Mouse (Mus musculus) left cerebral cortex, postnatal 10 days (tissue): Measurements from ENCODE around the gene Zfp639. TPM values are rescaled to one million over a fixed set of nuclear protein-coding genes. Genes with fewer than 3 reads are reported as not detected.

ENCODE experiments used
- DNase-seq, 2 experiments: peaks; one replicate each; pipeline ENCODE4 v3.0.0; 2021 to 2022; ENCODE audit warnings: low spot score in 2 of 2, mixed read lengths in 1 of 2; ENCODE audit errors: extremely low spot score in 1 of 2
- intact Hi-C: fragments of 180-260 bp; cut with DNase I; formaldehyde crosslinking; loops from one replicate; pipeline ENCODE4 v1.15.1; 2025
- total RNA-seq, 2 experiments: library from RNA; stranded (reverse); gene quantifications; 2 replicates each; pipeline ENCODE4 v1.2.3; 2021

Zfp639 gene
- total RNA-seq, 2 experiments from 2014 or later = 41.9 to 42.9 TPM

DNA sequence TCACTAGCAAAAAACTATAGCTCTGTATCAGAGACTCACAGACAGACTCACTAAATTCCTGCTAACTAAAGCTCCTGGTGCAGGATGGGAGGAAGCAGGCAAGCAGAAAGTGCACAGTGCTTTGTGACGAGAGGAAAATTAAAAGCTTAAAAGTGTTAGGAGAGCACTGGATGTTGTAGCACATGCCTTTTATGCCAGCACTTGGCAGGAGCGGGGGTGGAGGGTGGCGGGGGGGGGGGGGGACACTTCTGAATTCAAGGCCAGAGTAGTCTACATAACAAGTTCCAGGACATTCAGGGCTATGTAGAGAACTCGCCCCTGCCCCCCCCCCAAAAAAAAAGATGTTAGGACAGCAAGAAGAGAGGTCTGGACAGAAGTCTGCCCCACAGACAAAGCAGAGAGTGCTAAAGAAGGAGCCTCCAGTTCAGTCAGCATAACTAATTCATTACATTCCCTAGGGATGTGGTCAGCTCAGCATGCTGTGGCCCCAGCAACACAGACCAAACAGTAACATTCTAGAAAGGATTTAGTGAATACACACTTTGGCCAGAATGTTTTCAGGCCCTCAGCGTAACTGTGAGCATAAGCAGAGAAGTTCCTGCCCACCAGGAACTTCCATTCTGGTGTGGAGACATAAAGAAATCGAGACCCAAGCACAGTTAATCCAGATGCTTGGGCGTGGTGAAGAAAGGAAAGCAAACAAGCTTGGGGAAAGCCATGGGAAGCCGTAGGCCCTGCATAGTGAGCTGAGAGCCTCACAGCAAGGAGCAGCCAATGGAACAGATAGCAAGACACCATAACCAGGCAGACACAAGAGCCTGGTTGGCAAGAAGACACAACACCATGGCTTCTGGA is 14.0 kb upstream of the Zfp639 start:
- intact Hi-C loops = no loop called here
- peak in 1 of 2 experiments; percentile 18 for DNase-seq

DNA sequence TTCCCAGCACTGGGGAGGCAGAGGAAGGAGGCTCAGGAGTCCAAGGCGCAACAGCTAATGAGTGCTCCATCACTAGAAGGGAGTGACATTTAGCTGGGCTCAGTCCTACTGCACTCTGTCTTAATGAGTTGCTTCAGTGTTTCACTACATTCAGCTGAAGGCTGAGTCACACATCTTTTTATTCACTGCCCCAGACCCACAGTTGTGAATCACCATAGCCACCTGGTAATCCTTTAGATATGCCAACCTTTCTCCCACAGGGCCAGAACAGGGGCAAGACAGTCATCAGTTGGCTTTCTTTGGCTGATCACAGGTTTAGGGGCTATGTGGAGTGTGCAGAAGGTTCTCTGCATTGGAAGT is 13.4 kb upstream of the Zfp639 start:
- peak in 1 of 2 experiments; percentile 1 for DNase-seq
- intact Hi-C loops = no loop called here

DNA sequence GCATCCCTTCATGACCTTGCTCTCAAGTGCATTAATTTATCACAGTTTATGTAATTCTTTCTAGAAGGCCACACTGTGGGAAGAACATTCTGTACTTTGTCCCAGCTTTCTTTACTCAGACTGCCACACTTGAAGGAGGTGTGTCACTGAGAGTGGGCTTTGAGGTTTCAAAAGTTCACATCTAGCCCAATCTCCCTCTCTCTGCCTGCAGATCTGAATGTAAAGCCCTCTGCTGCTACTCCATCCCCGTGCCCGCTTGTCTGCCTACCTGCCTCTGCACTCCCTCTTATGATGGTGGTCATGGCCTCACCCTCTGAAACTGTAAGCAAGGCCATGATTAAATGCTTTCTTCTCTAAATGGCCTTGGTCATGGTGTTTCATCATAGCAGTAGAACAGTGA is 9.7 kb upstream of the Zfp639 start:
- no peak for DNase-seq
- intact Hi-C loops = no loop called here

DNA sequence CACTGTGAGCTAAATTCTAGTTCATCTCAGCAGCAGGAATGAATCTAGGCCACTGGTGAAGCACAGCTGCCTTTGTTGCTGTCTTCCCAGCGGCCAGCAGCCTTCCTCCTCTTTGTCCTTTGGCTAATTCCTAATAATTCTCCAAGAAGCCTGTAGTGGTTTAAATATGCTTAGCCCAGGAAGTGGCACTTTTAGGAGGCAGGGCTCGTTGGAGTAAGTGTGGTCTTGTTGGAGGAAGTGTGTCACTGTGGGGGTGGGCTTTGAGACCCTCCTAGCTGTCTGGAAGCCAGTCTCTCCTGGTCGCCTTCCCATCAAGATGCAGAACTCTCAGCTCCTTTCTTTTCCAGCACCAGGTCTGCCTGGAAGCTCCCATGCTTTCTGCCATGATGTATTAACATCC is 4.2 kb upstream of the Zfp639 start:
- DNase-seq = no peak
- intact Hi-C loops = loop anchor here (5.0 kb wide), 1 partner anchor 714 kb away; no protein-coding TSS in a partner anchor

DNA sequence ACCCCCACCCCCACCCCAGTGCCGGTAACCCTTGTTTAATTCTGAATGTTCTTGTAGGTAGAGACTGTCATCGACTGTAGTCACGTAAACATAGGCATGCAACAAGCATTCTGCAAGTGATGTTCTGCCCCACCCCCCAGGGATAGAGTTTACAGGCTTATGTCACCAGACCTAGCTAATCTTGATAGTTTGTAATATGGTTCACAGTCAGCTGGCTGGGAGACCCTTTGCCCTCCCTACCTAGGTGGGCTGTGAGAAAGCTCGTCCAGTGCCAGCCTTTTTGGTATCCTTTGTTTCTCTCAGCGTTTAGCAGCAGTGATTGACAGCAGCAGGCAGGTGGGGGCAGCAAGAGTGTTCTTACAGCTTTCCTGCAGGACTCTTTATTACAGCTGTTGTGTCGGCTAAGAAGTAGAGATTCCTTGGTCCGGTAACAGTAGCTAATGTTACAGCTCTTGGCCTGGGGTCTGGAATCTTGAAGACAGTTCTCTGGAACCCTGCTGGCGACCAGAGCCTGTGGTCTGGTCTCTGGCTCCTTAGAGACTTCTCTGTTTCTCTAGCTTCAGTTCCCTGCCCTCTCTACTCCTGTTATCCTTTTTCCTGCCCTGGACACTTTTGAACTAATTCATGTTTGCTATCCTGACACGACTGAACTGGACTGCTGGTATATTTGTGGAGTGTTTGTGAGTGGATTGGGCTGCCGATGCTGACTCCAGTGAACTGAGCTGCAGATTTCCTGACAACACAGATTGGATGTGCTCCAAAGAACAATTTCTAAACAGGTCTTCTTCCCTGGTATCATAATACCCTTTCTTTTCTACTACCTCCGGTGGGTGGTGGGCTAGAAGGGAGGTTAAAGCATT is 3.5 kb upstream of the Zfp639 start:
- no peak for DNase-seq
- intact Hi-C loops = loop anchor here (5.0 kb wide), 1 partner anchor 714 kb away; no protein-coding TSS in a partner anchor

DNA sequence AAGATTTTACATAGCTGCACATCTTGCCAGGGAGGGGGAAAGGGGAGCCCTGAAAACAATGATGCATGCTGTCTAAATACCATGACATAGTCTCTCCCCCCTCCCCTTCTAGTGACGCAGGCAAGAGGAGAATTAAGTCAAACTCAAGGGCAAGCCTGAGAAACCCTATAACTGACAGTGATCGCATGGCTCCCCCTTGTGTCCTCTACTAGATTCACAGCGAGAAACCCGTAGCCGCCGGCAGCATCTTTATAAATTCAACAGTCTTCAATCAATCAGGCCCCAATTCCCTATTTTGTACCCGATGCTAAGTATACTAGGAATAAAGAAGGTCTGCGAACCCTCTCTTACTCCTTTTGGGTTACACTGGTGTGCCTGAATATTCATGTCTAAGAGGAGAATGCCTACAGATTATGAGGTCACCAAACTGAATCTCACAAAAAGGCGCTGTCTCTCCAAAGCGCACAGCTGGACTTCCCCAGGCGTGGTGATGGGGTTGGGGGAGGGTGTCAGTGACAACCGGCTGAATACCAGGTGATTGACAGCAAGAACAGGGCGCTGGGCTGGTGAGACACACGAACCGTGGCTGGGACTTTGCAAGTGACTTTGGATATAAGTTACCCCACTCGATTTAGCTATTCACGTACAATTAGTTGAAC is 1.3 kb upstream of the Zfp639 start:
- intact Hi-C loops = loop anchor here (1.0 to 5.0 kb wide), 2 partner anchors 175 to 716 kb away; no protein-coding TSS in a partner anchor
- peak; percentile 68 to 75 for DNase-seq

DNA sequence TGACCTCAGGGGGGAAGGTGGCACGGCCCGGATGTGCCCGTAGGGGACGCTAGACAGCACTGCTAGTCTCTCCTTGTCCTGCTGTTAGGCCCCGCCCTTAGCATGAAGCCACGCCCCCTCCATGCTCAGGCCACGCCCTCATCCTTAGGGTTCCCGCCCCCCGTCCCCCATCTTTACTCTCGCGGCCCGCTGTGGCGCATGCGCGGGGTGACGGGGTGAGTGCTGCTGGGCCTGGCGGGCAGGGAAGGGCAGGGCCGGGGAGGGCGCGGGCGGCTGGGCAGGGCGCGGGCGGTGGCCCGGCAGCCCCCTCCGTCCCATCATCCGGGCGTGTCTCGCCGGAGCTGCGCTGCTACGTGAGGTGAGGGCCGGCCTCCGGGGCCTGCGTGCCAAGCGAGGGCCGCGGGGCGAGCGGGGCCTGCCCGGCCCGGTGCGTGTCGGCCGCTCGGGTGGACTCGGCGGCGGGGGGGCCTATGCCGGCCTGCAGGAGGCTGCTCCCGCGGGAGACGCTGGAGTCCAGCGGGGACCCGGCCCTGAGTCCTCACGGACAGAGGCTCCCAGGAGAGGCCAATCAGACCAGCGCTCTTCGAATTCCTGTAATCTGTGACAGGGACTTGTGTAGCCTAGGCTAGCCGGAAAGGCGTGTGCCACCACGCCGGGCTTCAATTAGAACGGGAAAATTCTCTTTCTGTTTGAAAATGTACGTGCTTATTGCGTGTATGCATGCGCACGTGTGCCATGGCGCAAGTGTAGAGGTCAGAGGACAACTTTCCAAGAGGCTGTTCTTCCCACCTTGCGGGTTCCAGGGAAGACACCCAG is 524 bp downstream of the Zfp639 start:
- DNase-seq = peak; percentile 87 to 96
- intact Hi-C loops = loop anchor here (10.0 kb wide), 1 partner anchor 116 kb away; the partner anchor contains the start of gene Pik3ca

DNA sequence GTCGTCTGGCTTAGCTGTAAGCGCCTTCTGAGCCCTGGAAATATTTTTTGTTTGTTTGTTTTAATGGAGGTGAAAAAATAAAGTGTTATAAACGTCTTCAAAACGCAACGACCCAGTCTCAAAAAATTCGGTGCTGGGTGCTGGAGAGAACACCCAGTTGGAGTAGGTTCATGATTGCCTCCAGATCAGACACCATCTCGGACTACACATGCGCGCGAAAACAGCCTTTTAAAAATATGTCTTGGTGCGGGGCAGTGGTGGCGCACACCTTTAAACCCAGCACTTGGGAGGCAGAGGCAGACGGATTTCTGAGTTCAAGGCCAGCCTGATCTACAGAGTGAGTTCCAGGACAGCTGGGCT is 1.1 kb downstream of the Zfp639 start:
- DNase-seq = no peak
- intact Hi-C loops = loop anchor here (10.0 kb wide), 1 partner anchor 116 kb away; the partner anchor contains the start of gene Pik3ca

DNA sequence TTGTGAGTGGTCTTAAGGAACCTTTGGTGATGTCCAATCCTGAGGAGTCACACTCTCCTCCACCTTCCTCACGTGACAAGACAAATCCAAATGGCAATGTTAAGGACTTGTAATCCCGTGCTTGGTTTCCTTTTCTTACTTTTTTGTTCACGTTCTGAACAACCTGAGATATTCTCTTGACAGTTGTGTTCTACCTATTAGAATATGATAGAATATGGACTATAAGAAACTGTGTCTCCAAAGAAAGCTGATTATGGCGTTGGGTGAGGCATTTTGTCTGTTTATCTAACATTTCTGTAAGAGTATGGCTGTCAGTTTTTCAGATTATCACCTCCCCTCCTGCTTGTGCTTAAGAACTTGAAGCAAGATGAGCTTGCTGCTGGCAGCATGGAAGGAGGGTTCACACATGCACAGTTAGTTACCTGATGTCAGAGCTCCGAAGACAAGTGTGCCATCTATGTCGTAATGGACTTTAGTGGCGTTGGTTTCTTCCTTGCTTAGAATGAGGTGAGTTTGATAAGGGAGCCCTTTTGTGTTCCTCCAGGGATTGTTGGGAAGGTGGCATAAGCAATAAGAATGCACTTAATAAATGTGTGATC is 2.7 kb downstream of the Zfp639 start:
- DNase-seq = no peak
- intact Hi-C loops = loop anchor here (10.0 kb wide), 1 partner anchor 118 kb away; the partner anchor contains the start of gene Pik3ca

DNA sequence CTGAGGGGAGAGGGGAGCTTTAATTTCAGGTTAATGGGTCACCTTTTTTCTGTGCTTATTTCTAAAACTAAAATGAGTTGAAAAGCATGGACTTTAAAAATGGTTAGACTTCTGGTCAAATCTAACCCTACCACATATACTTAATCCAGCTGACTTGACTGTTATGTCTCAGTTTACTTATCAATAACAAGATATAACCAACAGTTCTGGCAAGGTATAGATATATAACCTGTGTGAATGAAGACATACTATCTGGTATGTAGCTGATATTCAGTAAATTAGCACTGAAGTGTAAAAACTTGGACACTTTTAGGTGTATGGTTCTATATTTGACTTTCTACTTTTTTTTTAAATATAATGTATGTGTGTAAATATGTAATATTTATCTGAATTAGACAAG is 3.5 kb downstream of the Zfp639 start:
- intact Hi-C loops = loop anchor here (10.0 kb wide), 1 partner anchor 119 kb away; the partner anchor contains the start of gene Pik3ca
- no peak for DNase-seq

DNA sequence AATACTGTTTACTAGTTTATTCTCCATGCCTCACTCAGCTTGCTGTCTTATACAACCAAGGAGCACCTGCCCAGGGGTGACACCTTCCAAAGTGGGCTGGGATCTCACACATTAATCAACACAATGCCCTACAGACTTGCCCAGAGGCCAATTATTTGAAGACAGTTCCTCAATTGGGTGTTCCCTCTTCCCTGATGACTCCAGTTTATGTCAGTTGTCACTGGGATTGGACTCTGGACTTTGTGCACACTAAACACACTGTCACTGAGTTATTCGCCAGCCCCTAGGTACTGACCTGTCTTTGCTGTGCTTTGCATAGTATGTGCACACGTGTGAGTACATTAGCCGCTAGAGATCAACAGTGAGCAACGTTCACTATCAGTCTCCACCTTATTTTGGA is 17.1 kb downstream of the Zfp639 start:
- intact Hi-C loops = no loop called here
- no peak for DNase-seq

DNA sequence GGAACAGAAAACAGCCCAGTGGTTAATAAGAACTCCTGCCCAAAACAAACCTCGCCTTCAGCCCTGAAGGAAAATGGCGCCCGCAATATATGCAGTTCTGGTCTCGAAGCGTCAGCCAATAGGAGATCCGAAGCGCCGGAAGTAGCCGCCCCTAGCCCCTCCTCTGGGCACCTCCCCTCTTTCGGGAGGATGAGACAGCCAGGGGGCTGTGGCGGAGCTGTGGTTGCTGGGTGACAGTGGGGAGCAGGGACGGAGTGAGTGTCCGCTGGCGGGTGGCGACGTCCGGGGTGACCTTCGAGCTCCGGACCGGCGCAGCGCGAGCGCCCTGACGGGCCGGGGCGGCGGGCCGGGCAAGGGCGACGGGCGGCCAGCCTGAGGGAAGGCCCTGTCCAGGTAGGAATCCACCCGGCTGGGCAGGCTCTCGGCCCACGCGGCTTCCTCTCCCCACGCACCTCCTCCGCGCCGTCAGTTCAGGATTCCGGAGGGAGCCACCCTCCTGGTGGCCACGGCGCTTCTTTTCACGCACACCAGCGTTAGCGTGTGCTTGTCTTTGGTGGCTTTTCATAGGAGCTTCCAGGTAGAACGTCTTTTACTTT is 19.3 kb downstream of the Zfp639 start, which contains the start of gene Mfn1:
Gene Mfn1 (plus strand): TSS at position 163 of the 596 bp plus-strand sequence.
- intact Hi-C loops = no loop called here
- DNase-seq = peak; percentile 93 to 95

DNA sequence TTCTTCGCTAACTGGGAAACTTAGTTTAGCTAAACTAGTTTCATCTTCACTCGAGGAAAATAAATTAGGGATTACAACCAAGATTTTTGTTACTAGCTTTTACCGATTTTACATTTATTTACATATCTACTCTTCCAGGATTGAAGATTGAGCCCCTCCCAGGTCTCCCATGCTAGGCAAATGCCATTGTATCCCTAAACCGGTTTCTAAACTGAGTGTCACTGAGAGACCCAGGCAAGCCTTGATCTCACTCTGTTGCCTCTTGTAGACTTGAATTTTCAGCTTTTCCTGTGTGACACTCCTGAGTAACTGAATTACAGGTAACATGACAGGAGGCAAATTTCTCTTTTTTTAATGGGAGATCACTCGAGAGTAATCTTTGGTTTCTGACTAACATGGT is 20.0 kb downstream of the Zfp639 start:
- no peak for DNase-seq
- intact Hi-C loops = no loop called here

DNA sequence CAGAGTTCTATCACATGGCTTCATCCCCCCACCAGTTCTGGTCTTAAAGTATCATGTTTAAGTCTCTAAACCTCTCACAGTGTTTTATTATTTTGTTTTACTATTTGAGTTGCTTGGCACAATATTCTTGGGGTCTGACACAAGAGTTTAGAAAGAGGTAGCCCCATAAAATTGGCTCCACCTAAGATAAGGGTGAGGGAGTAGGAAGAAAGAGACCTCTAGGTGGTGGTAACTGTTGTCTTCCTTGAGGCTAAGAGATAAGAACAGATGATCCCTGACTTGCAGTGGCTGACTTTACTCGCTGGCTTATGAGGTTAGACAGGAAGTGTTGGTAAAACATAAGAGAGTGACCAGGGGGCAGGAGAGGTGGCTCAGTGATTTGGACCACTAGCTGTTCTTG is 25.6 kb downstream of the Zfp639 start:
- intact Hi-C loops = no loop called here
- no peak for DNase-seq

DNA sequence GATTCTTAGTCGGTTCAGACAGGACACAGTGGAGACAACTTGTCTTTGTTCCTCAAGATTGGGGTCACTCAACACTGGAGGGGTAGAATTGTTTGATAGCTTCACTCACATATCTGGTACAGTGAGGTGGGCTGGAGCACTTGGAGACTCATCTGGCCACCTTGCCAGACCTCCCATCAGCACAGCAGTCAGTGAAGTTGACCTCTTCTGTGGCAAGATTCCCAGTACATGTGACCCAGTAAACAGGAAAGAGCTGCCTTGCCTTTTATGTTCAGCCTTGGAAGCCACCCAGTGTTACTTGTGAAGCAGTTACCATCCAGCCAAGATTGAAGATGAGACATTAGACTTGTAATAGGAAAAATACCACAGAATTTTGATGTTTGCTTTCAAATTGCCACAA is 27.5 kb downstream of the Zfp639 start:
- peak; percentile 57 to 66 for DNase-seq
- intact Hi-C loops = no loop called here

DNA sequence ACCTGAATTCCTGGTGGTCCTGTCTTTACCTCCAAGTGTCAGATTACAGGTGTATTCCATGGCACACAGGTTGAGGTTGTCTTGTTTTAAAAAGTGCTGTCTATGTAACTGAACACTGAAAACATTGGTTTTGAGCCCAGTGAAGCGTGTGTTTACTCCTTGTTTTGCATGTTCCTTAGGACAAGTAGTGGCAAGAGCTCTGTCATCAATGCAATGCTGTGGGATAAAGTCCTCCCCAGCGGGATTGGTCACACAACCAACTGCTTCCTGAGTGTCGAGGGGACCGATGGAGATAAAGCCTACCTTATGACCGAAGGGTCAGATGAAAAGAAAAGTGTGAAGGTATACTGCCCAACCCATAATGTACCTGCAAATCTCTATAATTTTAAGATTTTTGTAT is 28.0 kb downstream of the Zfp639 start:
- intact Hi-C loops = no loop called here
- no peak for DNase-seq

DNA sequence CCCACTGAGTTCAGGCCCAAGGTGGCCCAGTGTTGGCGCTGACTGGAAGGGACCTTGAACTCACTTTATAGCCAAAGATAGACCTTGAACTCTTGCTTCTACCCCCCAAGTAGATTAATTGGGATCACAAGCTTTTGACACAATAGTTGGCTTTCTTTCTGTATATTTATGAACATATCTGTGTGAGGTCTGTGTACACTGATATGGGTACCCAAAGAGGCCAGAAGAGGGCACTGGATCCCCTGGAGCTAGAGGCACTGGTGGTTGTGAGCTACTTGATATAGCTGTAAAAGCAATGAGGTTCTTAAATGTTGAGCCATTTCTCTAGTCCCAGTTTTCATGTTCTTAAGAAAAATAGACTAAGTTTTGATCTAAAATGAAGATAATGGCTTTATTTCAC is 43.0 kb downstream of the Zfp639 start:
- DNase-seq = no peak
- intact Hi-C loops = no loop called here
